Mouse (Mus musculus) lung, embryonic 16.5 days (tissue): ENCODE measurements around the gene Lkaaear1. TPM values are rescaled to one million over a fixed set of nuclear protein-coding genes. Genes with fewer than 3 reads are reported as not detected.

Experiments used
- ATAC-seq: fragments of 200-750 bp; cut with Nextera tagmentation; 2 replicates; pipeline ENCODE4 v1.8.0; 2017; ENCODE audit warnings: low read depth, mild to moderate bottlenecking, moderate library complexity
- H3K27ac ChIP-seq: fragments of 300-500 bp; sonication (generic); 2 replicates; pipeline ENCODE4 v1.5.1; 2014; ENCODE audit warnings: mild to moderate bottlenecking, control low read depth, low read length
- H3K27me3 ChIP-seq: fragments of 300-500 bp; sonication (generic); 2 replicates; pipeline ENCODE4 v1.6.1; 2014; ENCODE audit warnings: low read depth, low read length, mixed read lengths; ENCODE audit not compliant: control insufficient read depth, insufficient read depth
- H3K36me3 ChIP-seq: fragments of 300-500 bp; sonication (generic); 2 replicates; pipeline ENCODE4 v1.6.1; 2014; ENCODE audit warnings: low read length; ENCODE audit not compliant: control insufficient read depth, insufficient read depth
- H3K4me1 ChIP-seq: fragments of 300-500 bp; sonication (generic); replicated peaks from 2 replicates; pipeline ENCODE4 v1.6.1; 2014; ENCODE audit warnings: low read length, mixed read lengths; ENCODE audit not compliant: control insufficient read depth, insufficient read depth
- H3K4me2 ChIP-seq: fragments of 300-500 bp; sonication (generic); 2 replicates; pipeline ENCODE4 v1.6.1; 2014; ENCODE audit warnings: low read depth, low read length, control low read depth
- H3K4me3 ChIP-seq: fragments of 300-500 bp; sonication (generic); 2 replicates; pipeline ENCODE4 v1.5.1; 2014; ENCODE audit warnings: mild to moderate bottlenecking, low read length, control low read depth
- H3K9ac ChIP-seq: fragments of 300-500 bp; sonication (generic); 2 replicates; pipeline ENCODE4 v1.6.1; 2014; ENCODE audit warnings: low read length, control low read depth
- H3K9me3 ChIP-seq: fragments of 300-500 bp; sonication (generic); 2 replicates; pipeline ENCODE4 v1.6.1; 2016; ENCODE audit warnings: low read length; ENCODE audit not compliant: control insufficient read depth
- WGBS: fragments of 180-500 bp; shearing (Covaris S2); extraction: QIAGEN DNeasy Blood & Tissue Kit; methylation state at CpG from one replicate; pipeline ENCODE4 v1.1.7; 2014; 5-methylcytosine and 5-hydroxymethylcytosine counted together
- polyA plus RNA-seq: library from polyadenylated mRNA; unstranded; fragments of >200 nt; fragmentation: Nextera tagmentation; extraction: Ambion mirVana; gene quantifications from 2 replicates; pipeline ENCODE4 v1.2.1, GENCODE M21; 2015

The Lkaaear1 gene
- polyA plus RNA-seq, 1 experiment from 2014 or later: not detected

- H3K9ac ChIP-seq: no peak overlapping the region
- H3K9me3 ChIP-seq: no peaks in the 10 kb centered on the region
- H3K36me3 ChIP-seq: no peaks in the 10 kb centered on the region
- no peak overlapping the region for H3K4me3 ChIP-seq
- no peak for ATAC-seq
- no peak overlapping the region for H3K4me2 ChIP-seq
- H3K27me3 ChIP-seq: no peaks in the 10 kb centered on the region
- 80% methylated on average over 1 of the region's 1 CpGs for WGBS
- H3K27ac ChIP-seq: no peak overlapping the region
- H3K4me1 ChIP-seq: peaks cover 3% of the 10 kb centered on the region
Measured at GRCm38 (mm10) chr2:181713749-181714148, 15.5 kb upstream of the Lkaaear1 start.

DNA sequence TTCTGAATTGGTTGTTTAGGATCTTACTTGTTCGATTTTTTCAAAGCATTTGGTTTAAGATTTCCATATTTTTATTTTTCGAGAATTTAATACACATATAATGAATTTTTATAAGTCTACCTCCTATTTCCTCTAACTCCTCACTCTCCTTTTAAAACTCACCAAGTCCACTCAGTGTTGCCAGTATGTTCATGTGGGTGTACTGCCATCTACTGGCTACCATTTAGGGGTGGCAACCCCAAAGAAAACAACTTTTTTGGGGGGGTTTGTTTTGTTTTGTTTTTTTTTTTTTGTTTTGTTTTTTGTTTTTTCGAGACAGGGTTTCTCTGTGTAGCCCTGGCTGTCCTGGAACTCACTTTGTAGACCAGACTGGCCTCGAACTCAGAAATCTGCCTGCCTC, 8.4 kb upstream of the Lkaaear1 start:
- no peak overlapping the region for H3K9ac ChIP-seq
- no peak overlapping the region for H3K27ac ChIP-seq
- H3K4me1 ChIP-seq: no peaks in the 10 kb centered on the region
- WGBS: 25% methylated on average over 3 of the region's 4 CpGs
- H3K9me3 ChIP-seq: no peaks in the 10 kb centered on the region
- H3K4me3 ChIP-seq: no peak overlapping the region
- H3K36me3 ChIP-seq: no peaks in the 10 kb centered on the region
- no peak overlapping the region for H3K4me2 ChIP-seq
- no peaks in the 10 kb centered on the region for H3K27me3 ChIP-seq
- no peak for ATAC-seq

DNA sequence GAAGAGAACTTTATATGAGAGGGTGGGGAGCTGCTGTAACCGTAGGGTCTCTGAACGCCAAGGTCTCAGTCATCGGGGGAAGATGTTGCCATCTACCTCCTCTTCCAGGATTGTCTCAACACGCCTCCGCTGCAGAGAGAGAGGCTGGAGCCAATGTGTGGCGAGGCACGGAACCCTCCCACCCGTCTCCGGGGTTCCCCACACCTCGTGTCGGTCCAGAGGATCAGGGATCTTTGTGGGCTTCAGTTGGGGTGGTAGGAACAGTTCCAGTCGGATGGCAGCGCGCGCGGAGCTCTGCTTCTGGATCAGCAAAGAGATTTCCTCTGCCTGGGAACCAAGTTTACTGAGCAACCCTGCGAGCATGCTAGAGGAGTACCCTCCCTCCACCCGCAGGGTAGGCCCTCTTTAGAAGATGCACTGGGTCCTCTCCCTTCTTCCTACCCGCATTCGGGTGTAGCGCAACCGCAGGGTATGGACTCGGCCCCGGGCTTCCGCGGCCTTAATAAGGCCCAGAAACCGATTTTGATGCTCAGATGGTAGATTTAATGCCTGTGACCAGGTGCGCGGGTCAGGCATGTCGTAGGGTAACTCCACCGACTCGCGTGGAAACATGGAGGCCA, 1.3 kb downstream of the Lkaaear1 start:
- Histone ChIP-seq H3K27ac (no peak overlapping the region), H3K9me3 (no peaks in the 10 kb centered on the region), H3K36me3 (no peaks in the 10 kb centered on the region), H3K4me1 (peaks cover 11% of the 10 kb centered on the region), H3K27me3 (no peaks in the 10 kb centered on the region), H3K9ac (no peak overlapping the region), H3K4me2 (no peak overlapping the region), H3K4me3 (no peak overlapping the region)
- no peak for ATAC-seq
- 68% methylated on average over 33 of the region's 33 CpGs for WGBS

DNA sequence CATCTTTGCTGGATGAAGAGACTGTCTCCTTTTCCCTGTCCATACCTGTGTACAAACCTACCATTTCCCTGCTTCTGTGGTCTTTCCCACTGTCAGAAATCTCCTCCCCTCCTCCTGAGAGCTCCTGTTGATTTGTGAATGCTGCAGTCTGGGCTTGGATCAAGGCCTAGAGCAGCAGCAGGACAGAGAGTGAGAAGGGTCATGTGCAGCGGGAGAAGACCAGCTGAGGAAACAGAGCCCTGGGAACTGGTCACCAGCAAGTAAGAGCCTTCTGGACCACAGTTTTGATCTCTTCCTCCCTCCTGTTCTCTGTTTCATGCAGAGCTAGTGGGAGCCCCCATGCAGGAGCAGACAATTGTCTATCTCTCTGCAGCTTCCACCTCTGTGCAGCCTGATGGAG, 2.5 kb downstream of the Lkaaear1 start:
- 54% methylated on average over 1 of the region's 1 CpGs for WGBS

DNA sequence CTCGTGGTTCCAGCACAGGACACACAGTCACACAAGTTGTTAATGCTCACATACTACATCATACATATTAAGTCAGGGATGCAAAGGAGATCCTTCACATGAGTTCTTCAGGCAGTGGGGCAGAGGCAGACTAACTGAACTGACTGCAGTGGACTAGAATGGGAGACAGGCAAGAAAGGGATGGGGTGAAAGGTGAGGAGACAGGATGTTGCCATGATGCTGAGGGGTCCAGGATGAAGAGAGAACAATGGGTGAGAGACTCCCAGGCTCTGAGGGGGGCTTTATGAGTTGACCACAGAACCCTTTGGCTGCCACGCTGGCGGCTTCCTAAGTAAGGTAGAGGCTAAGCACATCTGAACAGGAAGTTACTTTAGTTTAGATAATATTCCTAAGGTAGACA, 3.7 kb downstream of the Lkaaear1 start:
- H3K27me3 ChIP-seq: no peaks in the 10 kb centered on the region
- no peak for ATAC-seq
- H3K9me3 ChIP-seq: no peaks in the 10 kb centered on the region
- H3K36me3 ChIP-seq: no peaks in the 10 kb centered on the region
- H3K27ac ChIP-seq: no peak overlapping the region
- peaks cover 11% of the 10 kb centered on the region for H3K4me1 ChIP-seq
- H3K4me2 ChIP-seq: peak overlapping the region; percentile 91
- no peak overlapping the region for H3K4me3 ChIP-seq
- H3K9ac ChIP-seq: no peak overlapping the region
- 87% methylated on average over 3 of the region's 3 CpGs for WGBS

More for the DNA sequence above, 2.5 kb downstream of the Lkaaear1 start:
- Histone ChIP-seq H3K36me3 (no peaks in the 10 kb centered on the region), H3K9me3 (no peaks in the 10 kb centered on the region), H3K4me2 (no peak overlapping the region), H3K27me3 (no peaks in the 10 kb centered on the region), H3K27ac (no peak overlapping the region), H3K4me3 (no peak overlapping the region), H3K9ac (no peak overlapping the region), H3K4me1 (peaks cover 11% of the 10 kb centered on the region)
- no peak for ATAC-seq

DNA sequence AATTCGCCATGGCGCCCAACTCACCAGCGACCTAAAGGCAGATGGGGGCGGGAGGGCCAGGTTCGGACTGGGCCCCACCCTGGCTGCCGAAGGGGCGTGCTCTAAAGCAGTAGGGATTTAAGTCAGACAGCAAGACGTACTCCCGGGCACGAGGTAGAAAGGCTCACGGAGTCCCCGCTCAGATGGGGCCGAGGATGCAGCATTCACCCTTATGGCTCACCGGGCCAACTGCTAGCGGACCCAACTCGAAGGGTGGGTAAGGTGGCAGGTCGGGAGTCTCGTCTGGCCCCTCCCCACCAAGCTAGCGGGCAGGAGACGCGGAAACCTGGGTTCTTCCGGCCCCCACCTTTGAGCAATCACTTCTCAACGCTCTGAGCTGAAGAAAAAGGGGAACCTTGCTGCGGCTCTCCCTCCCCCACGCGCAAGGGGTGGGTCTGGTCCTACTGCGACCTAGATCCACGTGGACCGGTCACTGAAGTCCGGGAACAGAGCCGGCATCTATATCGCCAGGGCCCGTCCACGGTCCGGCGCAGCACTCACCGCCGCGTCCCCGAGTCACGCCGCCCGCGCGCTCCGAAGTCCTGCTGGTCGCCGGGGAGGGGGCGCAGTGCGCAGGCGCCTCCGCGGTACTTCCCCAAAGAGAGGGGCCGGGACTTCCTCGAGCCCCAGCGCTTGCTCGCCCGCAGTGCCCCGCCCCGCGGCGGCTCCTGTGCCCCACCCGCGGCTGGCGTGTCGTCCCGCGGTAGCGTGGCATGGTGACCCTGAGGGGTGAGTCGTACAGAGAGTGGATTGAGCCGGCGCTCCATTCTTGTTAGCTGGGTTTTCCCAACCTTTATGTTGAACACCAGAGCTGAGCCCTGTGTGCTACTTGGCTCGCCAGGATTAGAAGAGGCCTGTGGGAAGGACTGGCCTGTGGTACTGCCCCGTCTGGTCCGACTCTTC, 4.6 kb downstream of the Lkaaear1 start, which contains the start of gene Rgs19:
Gene Rgs19 (minus strand): TSS at position 639 of the 942 bp plus-strand sequence.
- under 1% methylated on average over 61 of the region's 75 CpGs for WGBS
- peak; percentile 94 for ATAC-seq
- Histone ChIP-seq H3K36me3 (peaks cover 3% of the 10 kb centered on the region; the same call in 1 of the 2 replicates), H3K9me3 (no peaks in the 10 kb centered on the region), H3K4me1 (peaks cover 11% of the 10 kb centered on the region), H3K27ac (peak within 1 kb of the TSS; percentile 56), H3K9ac (peak within 1 kb of the TSS; percentile 82), H3K4me2 (peak within 1 kb of the TSS; percentile 91), H3K4me3 (peak within 1 kb of the TSS; percentile 74), H3K27me3 (no peaks in the 10 kb centered on the region)

DNA sequence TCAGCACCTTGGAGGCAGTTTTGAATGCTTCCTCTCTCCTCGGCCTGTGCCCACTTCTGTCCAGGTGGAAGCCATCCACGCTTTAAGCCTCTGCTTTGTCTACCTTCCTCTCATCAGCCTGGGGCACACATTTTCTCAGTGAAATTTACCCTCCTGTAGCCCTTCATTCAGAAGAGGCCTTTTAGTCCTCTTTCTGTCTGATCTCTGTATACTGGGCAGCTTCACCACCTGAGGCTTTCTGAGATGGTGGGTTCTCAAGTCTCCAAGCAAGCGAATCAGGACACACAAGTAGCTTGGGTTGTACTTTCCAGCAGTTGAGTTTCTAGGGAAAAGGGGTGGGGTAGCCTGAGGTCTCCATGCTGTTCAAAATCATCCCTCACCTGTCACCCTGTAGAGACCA, 5.9 kb downstream of the Lkaaear1 start:
- 79% methylated on average over 3 of the region's 3 CpGs for WGBS
- Histone ChIP-seq H3K27ac (no peak overlapping the region), H3K27me3 (no peaks in the 10 kb centered on the region), H3K36me3 (peaks cover 6% of the 10 kb centered on the region), H3K9me3 (no peaks in the 10 kb centered on the region), H3K4me1 (peaks cover 11% of the 10 kb centered on the region), H3K9ac (peak overlapping the region; percentile 82; the same call in 1 of the 2 replicates), H3K4me3 (no peak overlapping the region; the same call in 1 of the 2 replicates), H3K4me2 (peak overlapping the region; percentile 91; the same call in 1 of the 2 replicates)
- ATAC-seq: no peak

- Histone ChIP-seq H3K4me2 (no peak overlapping the region), H3K4me3 (no peak overlapping the region), H3K27ac (no peak overlapping the region), H3K9ac (no peak overlapping the region), H3K36me3 (peaks cover 10% of the 10 kb centered on the region), H3K9me3 (no peaks in the 10 kb centered on the region), H3K27me3 (no peaks in the 10 kb centered on the region), H3K4me1 (peaks cover 11% of the 10 kb centered on the region)
- 90% methylated on average over 4 of the region's 4 CpGs for WGBS
- no peak for ATAC-seq
Measured at GRCm38 (mm10) chr2:181691571-181691970, 6.7 kb downstream of the Lkaaear1 start.

- H3K27me3 ChIP-seq: no peaks in the 10 kb centered on the region
- no peak overlapping the region for H3K4me2 ChIP-seq
- H3K9me3 ChIP-seq: no peaks in the 10 kb centered on the region
- peaks cover 11% of the 10 kb centered on the region for H3K36me3 ChIP-seq
- 87% methylated on average over 6 of the region's 6 CpGs for WGBS
- ATAC-seq: no peak
- H3K9ac ChIP-seq: no peak overlapping the region
- H3K27ac ChIP-seq: no peak overlapping the region
- no peak overlapping the region for H3K4me3 ChIP-seq
- H3K4me1 ChIP-seq: peaks cover 11% of the 10 kb centered on the region
Measured at GRCm38 (mm10) chr2:181691083-181691482, 7.2 kb downstream of the Lkaaear1 start.
